Mouse (Mus musculus) lung, adult 2 months (tissue): ENCODE measurements around the gene Nck1.

Source experiments
- CTCF ChIP-seq: fragments of 200-500 bp; IDR thresholded peaks from 2 replicates; pipeline ENCODE4 v1.5.1; 2011; ENCODE audit warnings: mild to moderate bottlenecking, low read length, control low read depth; ENCODE audit not compliant: insufficient read depth
- POLR2A ChIP-seq: fragments of 200-500 bp; IDR thresholded peaks from 2 replicates; pipeline ENCODE4 v1.6.1; 2011; ENCODE audit warnings: low read depth, mild to moderate bottlenecking, control low read depth, low read length, borderline replicate concordance; ENCODE audit errors: extremely low read depth

DNA sequence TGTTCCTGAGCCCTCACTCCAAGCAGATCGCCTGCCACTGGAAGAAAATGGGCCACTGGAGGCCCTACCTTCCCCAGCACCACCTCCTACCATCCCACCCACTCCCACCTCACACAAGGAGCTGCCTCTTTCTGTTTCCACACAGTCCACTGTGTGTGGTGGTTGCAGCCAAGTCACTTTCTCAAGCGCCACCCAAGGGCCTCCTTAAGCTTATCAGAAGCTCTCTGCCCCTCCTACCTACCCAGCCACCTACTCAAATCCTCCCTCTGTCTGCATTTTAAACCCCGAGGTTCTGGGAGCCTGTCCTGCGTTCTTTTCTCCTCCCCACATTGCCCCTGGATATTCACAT is 74.4 kb downstream of the Nck1 start:
- TF ChIP-seq POLR2A (no peak), CTCF (no peak)
